Mouse (Mus musculus) embryonic facial prominence, embryonic 14.5 days (tissue): ENCODE data around the gene Gm7735. TPM values are rescaled to one million over a fixed set of nuclear protein-coding genes. Genes with fewer than 3 reads are reported as not detected.
"Not testable (repeated sequence)": the region's sequence is repeated elsewhere in the genome, so short reads cannot be mapped to it uniquely, and the experiment has no call there.

Experiments used
- ATAC-seq: fragments of 200-750 bp; cut with Nextera tagmentation; 2 replicates; pipeline ENCODE4 v1.8.0; 2017; ENCODE audit warnings: low read depth, moderate number of reproducible peaks, moderate TSS enrichment
- DNase-seq: peaks from one replicate; pipeline ENCODE4 v3.0.0-alpha.2; 2015; ENCODE audit warnings: low spot score
- H3K27ac ChIP-seq: fragments of 300-500 bp; sonication (generic); replicated peaks from 2 replicates; pipeline ENCODE4 v1.5.1; 2014; ENCODE audit warnings: low read depth, mild to moderate bottlenecking, low read length, moderate library complexity
- H3K27me3 ChIP-seq: fragments of 300-500 bp; sonication (generic); replicated peaks from 2 replicates; pipeline ENCODE4 v1.6.1; 2014; ENCODE audit warnings: low read length; ENCODE audit not compliant: control insufficient read depth, insufficient read depth
- H3K36me3 ChIP-seq: fragments of 300-500 bp; sonication (generic); 2 replicates; pipeline ENCODE4 v1.6.1; 2014; ENCODE audit warnings: low read length, mixed read lengths; ENCODE audit not compliant: control insufficient read depth, insufficient read depth
- H3K4me1 ChIP-seq: fragments of 300-500 bp; sonication (generic); 2 replicates; pipeline ENCODE4 v1.6.1; 2014; ENCODE audit warnings: antibody characterized with exemption, low read length; ENCODE audit not compliant: control insufficient read depth, insufficient read depth
- H3K4me2 ChIP-seq: fragments of 300-500 bp; sonication (generic); 2 replicates; pipeline ENCODE4 v1.6.1; 2014; ENCODE audit warnings: low read depth, mild to moderate bottlenecking, low read length, moderate library complexity, mixed read lengths
- H3K4me3 ChIP-seq: fragments of 300-500 bp; sonication (generic); 2 replicates; pipeline ENCODE4 v1.5.1; 2014; ENCODE audit warnings: low read depth, mild to moderate bottlenecking, low read length
- H3K9ac ChIP-seq: fragments of 300-500 bp; sonication (generic); 2 replicates; pipeline ENCODE4 v1.6.1; 2014; ENCODE audit warnings: low read depth, mild to moderate bottlenecking, low read length, moderate library complexity, mixed read lengths
- H3K9me3 ChIP-seq: fragments of 300-500 bp; sonication (generic); 2 replicates; pipeline ENCODE4 v1.6.1; 2016; ENCODE audit warnings: low read length; ENCODE audit not compliant: control insufficient read depth
- WGBS: fragments of 180-500 bp; shearing (Covaris S2); extraction: QIAGEN DNeasy Blood & Tissue Kit; methylation state at CpG from one replicate; pipeline ENCODE4 v1.1.7; 2014; 5-methylcytosine and 5-hydroxymethylcytosine counted together
- polyA plus RNA-seq: library from polyadenylated mRNA; unstranded; fragments of >200 nt; fragmentation: Nextera tagmentation; extraction: Ambion mirVana; gene quantifications from 2 replicates; pipeline ENCODE4 v1.2.1, GENCODE M21; 2014

Gm7735 gene
- polyA plus RNA-seq, result not detected in 2 replicates

- H3K4me3 ChIP-seq, ATAC-seq, H3K4me1 ChIP-seq, H3K9ac ChIP-seq, H3K4me2 ChIP-seq, H3K36me3 ChIP-seq, DNase-seq, H3K9me3 ChIP-seq, H3K27me3 ChIP-seq, H3K27ac ChIP-seq: not testable (repeated sequence)
These were observed at the start of gene Gm7735 for GRCm38 (mm10) chr16:89169190-89169589. Gm7735 (plus strand) TSS chr16:89169490.

- Histone ChIP-seq H3K4me2 (no peak within 1 kb of the TSS), H3K9ac (no peak within 1 kb of the TSS), H3K27ac (no peak within 1 kb of the TSS), H3K4me3 (no peak within 1 kb of the TSS), H3K9me3 (no peaks in the 10 kb centered on the region), H3K27me3 (no peaks in the 10 kb centered on the region), H3K4me1 (no peaks in the 10 kb centered on the region), H3K36me3 (no peaks in the 10 kb centered on the region)
- no peak for DNase-seq
- ATAC-seq, result no peak
- 95% methylated on average over 1 of the region's 1 CpGs for WGBS
These were observed 28.7 kb upstream of the Gm7735 start, which contains the start of gene Gm6358 for GRCm38 (mm10) chr16:89140551-89140950. Gm6358 (plus strand) TSS chr16:89140851.

GRCm38 (mm10) chr16:89150786-89151185 is 18.5 kb upstream of the Gm7735 start, which contains the start of gene Gm10061:
Gm10061 (plus strand) TSS chr16:89151086.
- ATAC-seq (no peak), DNase-seq (no peak)
- no peaks in the 10 kb centered on the region for H3K9me3 ChIP-seq
- no peaks in the 10 kb centered on the region for H3K4me1 ChIP-seq
- H3K9ac ChIP-seq, result no peak within 1 kb of the TSS
- H3K4me2 ChIP-seq, result no peak within 1 kb of the TSS
- WGBS, result 89% methylated on average over 1 of the region's 1 CpGs
- no peaks in the 10 kb centered on the region for H3K36me3 ChIP-seq
- no peak within 1 kb of the TSS for H3K4me3 ChIP-seq
- no peak within 1 kb of the TSS for H3K27ac ChIP-seq
- H3K27me3 ChIP-seq, result no peaks in the 10 kb centered on the region

- Histone ChIP-seq H3K9ac (no peak within 1 kb of the TSS), H3K9me3 (no peaks in the 10 kb centered on the region), H3K4me3 (no peak within 1 kb of the TSS), H3K36me3 (no peaks in the 10 kb centered on the region), H3K4me2 (no peak within 1 kb of the TSS), H3K4me1 (no peaks in the 10 kb centered on the region), H3K27me3 (no peaks in the 10 kb centered on the region), H3K27ac (no peak within 1 kb of the TSS)
- 89% methylated on average over 4 of the region's 4 CpGs for WGBS
- DNase-seq (no peak), ATAC-seq (no peak)
These were observed 11.6 kb upstream of the Gm7735 start, which contains the start of gene Gm9789 for GRCm38 (mm10) chr16:89157652-89158051. Gm9789 (plus strand) TSS chr16:89157952.

GRCm38 (mm10) chr16:89174435-89174834 is 5.1 kb downstream of the Gm7735 start, which contains the start of gene 1110057P08Rik:
1110057P08Rik (plus strand) TSS chr16:89174735.
- Histone ChIP-seq H3K36me3 (no peaks in the 10 kb centered on the region), H3K9ac (no peak within 1 kb of the TSS), H3K4me2 (no peak within 1 kb of the TSS), H3K27ac (no peak within 1 kb of the TSS), H3K4me3 (no peak within 1 kb of the TSS), H3K9me3 (no peaks in the 10 kb centered on the region), H3K4me1 (no peaks in the 10 kb centered on the region), H3K27me3 (no peaks in the 10 kb centered on the region)
- no peak for ATAC-seq
- 80% methylated on average over 2 of the region's 2 CpGs for WGBS
- DNase-seq, result no peak

GRCm38 (mm10) chr16:89188621-89189020 is 19.3 kb downstream of the Gm7735 start:
- DNase-seq (no peak), ATAC-seq (no peak)
- no peak overlapping the region for H3K4me2 ChIP-seq
- no peaks in the 10 kb centered on the region for H3K4me1 ChIP-seq
- 79% methylated on average over 4 of the region's 4 CpGs for WGBS
- H3K9me3 ChIP-seq, result no peaks in the 10 kb centered on the region
- no peak overlapping the region for H3K4me3 ChIP-seq
- H3K27me3 ChIP-seq, result no peaks in the 10 kb centered on the region
- H3K27ac ChIP-seq, result no peak overlapping the region
- no peak overlapping the region for H3K9ac ChIP-seq
- H3K36me3 ChIP-seq, result no peaks in the 10 kb centered on the region

GRCm38 (mm10) chr16:89205561-89205960 is 36.3 kb downstream of the Gm7735 start, which contains the start of gene Krtap20-2:
Krtap20-2 (plus strand) TSS chr16:89205861.
- no peaks in the 10 kb centered on the region for H3K27me3 ChIP-seq
- ATAC-seq, result no peak
- WGBS, result 70% methylated on average over 1 of the region's 1 CpGs

More at GRCm38 (mm10) chr16:89205561-89205960, 36.3 kb downstream of the Gm7735 start, which contains the start of gene Krtap20-2:
- H3K4me2 ChIP-seq, result no peak within 1 kb of the TSS
- H3K4me1 ChIP-seq, result no peaks in the 10 kb centered on the region
- no peak within 1 kb of the TSS for H3K4me3 ChIP-seq
- H3K36me3 ChIP-seq, result no peaks in the 10 kb centered on the region
- DNase-seq, result no peak
- no peak within 1 kb of the TSS for H3K9ac ChIP-seq
- no peaks in the 10 kb centered on the region for H3K9me3 ChIP-seq
- no peak within 1 kb of the TSS for H3K27ac ChIP-seq

Other genes starting within 250 kb of the Gm7735 start
- not detected in 2 replicates for gene Krtap19-9b, start 237.2 kb upstream of the Gm7735 start, polyA plus RNA-seq
- not detected in 2 replicates for gene Krtap16-3, start 206.6 kb upstream of the Gm7735 start, polyA plus RNA-seq
- gene Krtap22-2, start 158.7 kb upstream of the Gm7735 start, polyA plus RNA-seq, result not detected in 2 replicates
- 0.33 TPM in 1 of 2 replicates, not detected in the other for gene Gm10229, start 154.2 kb upstream of the Gm7735 start, polyA plus RNA-seq
- gene Krtap6-1, start 137.8 kb upstream of the Gm7735 start, polyA plus RNA-seq, result not detected in 2 replicates
- gene Gm10228, start 128.0 kb upstream of the Gm7735 start, polyA plus RNA-seq, result not detected in 2 replicates
- not detected in 2 replicates for gene Krtap6-5, start 121.6 kb upstream of the Gm7735 start, polyA plus RNA-seq
- not detected in 2 replicates for gene 1110025L11Rik, start 105.5 kb upstream of the Gm7735 start, polyA plus RNA-seq
- gene Krtap6-3, start 85.5 kb upstream of the Gm7735 start, polyA plus RNA-seq, result not detected in 2 replicates
- not detected in 2 replicates for gene Gm6358, start 28.6 kb upstream of the Gm7735 start, polyA plus RNA-seq
- gene Gm10061, start 18.4 kb upstream of the Gm7735 start, polyA plus RNA-seq, result not detected in 2 replicates
- not detected in 2 replicates for gene Gm9789, start 11.5 kb upstream of the Gm7735 start, polyA plus RNA-seq
- gene 1110057P08Rik, start 5.2 kb downstream of the Gm7735 start, polyA plus RNA-seq, result not detected in 2 replicates
- gene Krtap20-2, start 36.4 kb downstream of the Gm7735 start, polyA plus RNA-seq, result not detected in 2 replicates
- not detected in 2 replicates for gene Krtap21-1, start 234.4 kb downstream of the Gm7735 start, polyA plus RNA-seq